Mouse (Mus musculus) layer of hippocampus, adult 8-10 months (tissue): ENCODE measurements around the gene Elmod2. TPM values are rescaled to one million over a fixed set of nuclear protein-coding genes. Genes with fewer than 3 reads are reported as not detected.
"Not testable (repeated sequence)": the region's sequence is repeated elsewhere in the genome, so short reads cannot be mapped to it uniquely, and the experiment has no call there.

Source experiments
- DNase-seq, 2 experiments: peaks; one replicate each; pipeline ENCODE4 v3.0.0; 2022; ENCODE audit warnings: low spot score in 2 of 2
- total RNA-seq, 4 experiments: library from RNA; stranded (reverse); gene quantifications; 2 replicates each; pipeline ENCODE4 v1.2.4; 2022

The Elmod2 gene
- total RNA-seq: 10 to 100 TPM; 12.7 to 18.0 (median 14.0) TPM

GRCm38 (mm10) chr8:83331899-83332697 is at the start of gene Elmod2:
Gene Elmod2, minus strand, starts transcription at chr8:83332486.
- DNase-seq: peak; percentile 91 to 97

- DNase-seq: no peak
These were observed 48.7 kb upstream of the Elmod2 start for GRCm38 (mm10) chr8:83381016-83381415.

GRCm38 (mm10) chr8:83380141-83380540 is 47.9 kb upstream of the Elmod2 start:
- DNase-seq: no peak

- no peak for DNase-seq
These were observed 44.9 kb upstream of the Elmod2 start for GRCm38 (mm10) chr8:83377231-83377630.

GRCm38 (mm10) chr8:83363156-83363769 is 31.0 kb upstream of the Elmod2 start:
- no peak for DNase-seq

- DNase-seq: no peak
These were observed 19.0 kb upstream of the Elmod2 start for GRCm38 (mm10) chr8:83351315-83351714.

GRCm38 (mm10) chr8:83348263-83348662 is 16.0 kb upstream of the Elmod2 start, which contains the start of gene Mgat4d:
Gene Mgat4d, plus strand, starts transcription at chr8:83348471.
- no peak for DNase-seq

GRCm38 (mm10) chr8:83342693-83343092 is 10.4 kb upstream of the Elmod2 start:
- DNase-seq: no peak

- no peak for DNase-seq
These were observed 9.8 kb upstream of the Elmod2 start for GRCm38 (mm10) chr8:83342076-83342475.

- DNase-seq: no peak
These were observed 578 bp upstream of the Elmod2 start for GRCm38 (mm10) chr8:83332864-83333263.

GRCm38 (mm10) chr8:83331567-83331898 is 753 bp downstream of the Elmod2 start:
- DNase-seq: peak; percentile 27 to 29

GRCm38 (mm10) chr8:83327889-83328288 is 4.4 kb downstream of the Elmod2 start:
- DNase-seq: no peak

GRCm38 (mm10) chr8:83323056-83323455 is 9.2 kb downstream of the Elmod2 start:
- no peak for DNase-seq

- no peak for DNase-seq
These were observed 9.9 kb downstream of the Elmod2 start for GRCm38 (mm10) chr8:83322374-83322773.

GRCm38 (mm10) chr8:83320543-83320942 is 11.7 kb downstream of the Elmod2 start:
- DNase-seq: no peak

GRCm38 (mm10) chr8:83315691-83316090 is 16.6 kb downstream of the Elmod2 start:
- no peak for DNase-seq

- not testable (repeated sequence) for DNase-seq
These were observed 17.2 kb downstream of the Elmod2 start for GRCm38 (mm10) chr8:83315084-83315483.

- no peak for DNase-seq
These were observed 22.4 kb downstream of the Elmod2 start for GRCm38 (mm10) chr8:83309836-83310235.

- no peak for DNase-seq
These were observed 27.3 kb downstream of the Elmod2 start for GRCm38 (mm10) chr8:83304946-83305345.

GRCm38 (mm10) chr8:83300135-83300534 is 32.2 kb downstream of the Elmod2 start:
- no peak for DNase-seq

GRCm38 (mm10) chr8:83297375-83297774 is 34.9 kb downstream of the Elmod2 start:
- no peak for DNase-seq

GRCm38 (mm10) chr8:83290176-83290575 is 42.1 kb downstream of the Elmod2 start, which contains the start of gene Ucp1:
Gene Ucp1, plus strand, starts transcription at chr8:83290352.
- DNase-seq: no peak

- DNase-seq: no peak
These were observed 46.9 kb downstream of the Elmod2 start for GRCm38 (mm10) chr8:83285391-83285790.
